Mouse (Mus musculus) cerebellum, adult 2 months (tissue): ENCODE results near the gene P3h3.

ENCODE experiments used
- CTCF ChIP-seq: fragments of 200-500 bp; IDR thresholded peaks from 2 replicates; pipeline ENCODE4 v1.5.1; 2011; ENCODE audit warnings: low read depth, mild to moderate bottlenecking, control low read depth, low read length, moderate library complexity, borderline replicate concordance; ENCODE audit not compliant: insufficient read depth
- POLR2A ChIP-seq: fragments of 200-500 bp; IDR thresholded peaks from 2 replicates; pipeline ENCODE4 v1.6.1; 2011; ENCODE audit warnings: low read length, control low read depth, borderline replicate concordance; ENCODE audit not compliant: insufficient read depth

GRCm38 (mm10) chr6:124887986-124888385 is 30.4 kb upstream of the P3h3 start, which contains the start of gene Cd4:
- no peak for TF ChIP-seq CTCF
- TF ChIP-seq POLR2A = no peak
